Mouse (Mus musculus) embryonic facial prominence, embryonic 15.5 days (tissue): ENCODE measurements around the gene E2f4. TPM values are rescaled to one million over a fixed set of nuclear protein-coding genes. Genes with fewer than 3 reads are reported as not detected.

Experiments used
- ATAC-seq: fragments of 200-750 bp; cut with Nextera tagmentation; 2 replicates; pipeline ENCODE4 v1.8.0; 2017; ENCODE audit warnings: low read depth, moderate TSS enrichment; ENCODE audit not compliant: insufficient number of reproducible peaks, low FRiP score, low TSS enrichment
- H3K27ac ChIP-seq: fragments of 300-500 bp; sonication (generic); replicated peaks from 2 replicates; pipeline ENCODE4 v1.5.1; 2015; ENCODE audit warnings: mild to moderate bottlenecking, inconsistent platforms
- H3K27me3 ChIP-seq: fragments of 300-500 bp; sonication (generic); 2 replicates; pipeline ENCODE4 v1.6.1; 2015; ENCODE audit warnings: inconsistent platforms
- H3K36me3 ChIP-seq: fragments of 300-500 bp; sonication (generic); 2 replicates; pipeline ENCODE4 v1.6.1; 2015; ENCODE audit warnings: mild to moderate bottlenecking, inconsistent platforms
- H3K4me1 ChIP-seq: fragments of 300-500 bp; sonication (generic); 2 replicates; pipeline ENCODE4 v1.6.1; 2015; ENCODE audit warnings: inconsistent platforms
- H3K4me2 ChIP-seq: fragments of 300-500 bp; sonication (generic); replicated peaks from 2 replicates; pipeline ENCODE4 v1.6.1; 2015; ENCODE audit warnings: mild to moderate bottlenecking, inconsistent platforms
- H3K4me3 ChIP-seq: fragments of 300-500 bp; sonication (generic); replicated peaks from 2 replicates; pipeline ENCODE4 v1.5.1; 2015; ENCODE audit warnings: mild to moderate bottlenecking, inconsistent platforms
- H3K9ac ChIP-seq: fragments of 300-500 bp; sonication (generic); 2 replicates; pipeline ENCODE4 v1.6.1; 2015; ENCODE audit warnings: inconsistent platforms
- H3K9me3 ChIP-seq: fragments of 300-500 bp; sonication (generic); replicated peaks from 2 replicates; pipeline ENCODE4 v1.6.1; 2016; ENCODE audit warnings: inconsistent platforms
- WGBS: fragments of 180-500 bp; shearing (Covaris S2); methylation state at CpG from one replicate; pipeline ENCODE4 v1.1.7; 2015; 5-methylcytosine and 5-hydroxymethylcytosine counted together
- polyA plus RNA-seq: library from polyadenylated mRNA; unstranded; fragments of >200 nt; fragmentation: Nextera tagmentation; extraction: Ambion mirVana; gene quantifications from 2 replicates; pipeline ENCODE4 v1.2.1, GENCODE M21; 2015

The E2f4 gene
- polyA plus RNA-seq, 1 experiment from 2014 or later = 79.6 TPM

DNA sequence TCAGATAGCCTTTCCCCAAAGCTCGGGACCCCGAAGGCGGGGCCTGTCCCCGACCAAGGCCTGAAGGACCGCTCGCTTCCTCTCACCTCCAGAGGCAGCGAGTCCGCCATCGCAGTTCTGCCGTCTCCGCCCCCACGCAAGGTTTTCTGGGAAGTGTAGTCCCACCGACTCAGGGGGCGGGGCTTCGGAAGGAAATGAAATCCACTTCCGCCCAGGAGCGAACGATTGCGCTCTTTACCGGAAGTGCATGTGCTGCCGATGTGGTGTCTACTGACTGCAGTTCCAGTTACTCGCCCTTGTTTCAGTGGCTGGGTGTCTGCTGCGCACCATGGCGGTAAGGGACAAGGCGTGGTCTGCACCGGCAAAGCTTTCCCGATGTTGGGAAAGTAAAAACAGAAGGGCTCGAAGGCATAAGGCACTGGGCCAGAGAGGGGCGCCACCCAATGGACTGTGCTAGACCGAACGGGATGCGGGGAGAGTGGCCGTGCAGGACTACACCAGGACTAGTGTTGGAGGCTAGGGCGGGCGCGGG lies 28.7 kb downstream of the E2f4 start, which contains the start of the genes Lrrc29 and Tmem208:
Gene Lrrc29 (minus strand): TSS at position 138 of the 532 bp plus-strand sequence.
Gene Tmem208 (plus strand): TSS at position 214 of the 532 bp plus-strand sequence.
- H3K36me3 ChIP-seq = peaks cover 43% of the 10 kb centered on the region
- H3K9ac ChIP-seq = peak within 1 kb of the TSS; percentile 93
- under 1% methylated on average over 36 of the region's 36 CpGs for WGBS
- no peaks in the 10 kb centered on the region for H3K9me3 ChIP-seq
- peak within 1 kb of the TSS; percentile 80 for H3K4me2 ChIP-seq
- ATAC-seq = peak; percentile 89
- H3K4me1 ChIP-seq = peaks cover 18% of the 10 kb centered on the region
- peak within 1 kb of the TSS; percentile 94 for H3K27ac ChIP-seq
- H3K27me3 ChIP-seq = no peaks in the 10 kb centered on the region
- peak within 1 kb of the TSS; percentile 91 for H3K4me3 ChIP-seq

- H3K9ac ChIP-seq = peak overlapping the region; percentile 76
- 29% methylated on average over 6 of the region's 6 CpGs for WGBS
- peaks cover 50% of the 10 kb centered on the region for H3K36me3 ChIP-seq
- peak overlapping the region; percentile 91 for H3K4me3 ChIP-seq
- ATAC-seq = no peak
- no peaks in the 10 kb centered on the region for H3K27me3 ChIP-seq
- no peaks in the 10 kb centered on the region for H3K9me3 ChIP-seq
- peaks cover 18% of the 10 kb centered on the region for H3K4me1 ChIP-seq
- H3K27ac ChIP-seq = peak overlapping the region; percentile 94
- peak overlapping the region; percentile 80 for H3K4me2 ChIP-seq
These were observed 29.5 kb downstream of the E2f4 start for GRCm38 (mm10) chr8:105326968-105327367.

- 91% methylated on average over 12 of the region's 12 CpGs for WGBS
- H3K4me3 ChIP-seq = no peak overlapping the region
- H3K27me3 ChIP-seq = no peaks in the 10 kb centered on the region
- no peaks in the 10 kb centered on the region for H3K9me3 ChIP-seq
- peaks cover 11% of the 10 kb centered on the region for H3K4me1 ChIP-seq
- H3K27ac ChIP-seq = no peak overlapping the region
- H3K4me2 ChIP-seq = no peak overlapping the region
- peaks cover 69% of the 10 kb centered on the region for H3K36me3 ChIP-seq
- H3K9ac ChIP-seq = no peak overlapping the region
- no peak for ATAC-seq
These were observed 32.9 kb downstream of the E2f4 start for GRCm38 (mm10) chr8:105330325-105330724.

GRCm38 (mm10) chr8:105331469-105331868 lies 34.0 kb downstream of the E2f4 start:
- Histone ChIP-seq H3K4me2 (no peak overlapping the region), H3K27ac (no peak overlapping the region), H3K4me1 (peaks cover 8% of the 10 kb centered on the region), H3K36me3 (peaks cover 80% of the 10 kb centered on the region), H3K4me3 (no peak overlapping the region), H3K9ac (no peak overlapping the region), H3K9me3 (no peaks in the 10 kb centered on the region), H3K27me3 (no peaks in the 10 kb centered on the region)
- 94% methylated on average over 22 of the region's 22 CpGs for WGBS
- no peak for ATAC-seq

DNA sequence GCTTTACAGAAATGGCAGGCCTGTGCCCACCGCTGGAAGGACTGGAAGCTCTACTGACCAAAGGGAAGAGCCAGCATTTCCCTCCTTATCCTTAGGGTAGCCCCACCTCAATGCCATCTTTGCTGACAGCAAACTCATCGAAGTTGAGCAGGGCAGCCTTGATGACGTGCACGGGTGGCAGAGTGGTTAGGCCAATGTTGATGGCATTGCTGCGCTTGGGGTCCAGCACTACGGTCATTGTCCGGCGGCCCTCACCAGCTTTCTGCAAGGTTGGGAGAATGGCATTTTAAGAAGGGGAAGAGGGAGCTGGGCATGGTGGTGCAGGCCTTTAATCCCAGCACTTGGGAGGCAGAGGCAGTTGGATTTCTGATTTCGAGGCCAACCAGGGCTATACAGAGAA lies 34.5 kb downstream of the E2f4 start:
- no peaks in the 10 kb centered on the region for H3K9me3 ChIP-seq
- ATAC-seq = no peak
- no peak overlapping the region for H3K4me3 ChIP-seq
- 93% methylated on average over 9 of the region's 9 CpGs for WGBS
- no peak overlapping the region for H3K9ac ChIP-seq
- H3K4me2 ChIP-seq = no peak overlapping the region
- no peaks in the 10 kb centered on the region for H3K27me3 ChIP-seq
- H3K36me3 ChIP-seq = peaks cover 85% of the 10 kb centered on the region
- no peak overlapping the region for H3K27ac ChIP-seq
- H3K4me1 ChIP-seq = peaks cover 7% of the 10 kb centered on the region

DNA sequence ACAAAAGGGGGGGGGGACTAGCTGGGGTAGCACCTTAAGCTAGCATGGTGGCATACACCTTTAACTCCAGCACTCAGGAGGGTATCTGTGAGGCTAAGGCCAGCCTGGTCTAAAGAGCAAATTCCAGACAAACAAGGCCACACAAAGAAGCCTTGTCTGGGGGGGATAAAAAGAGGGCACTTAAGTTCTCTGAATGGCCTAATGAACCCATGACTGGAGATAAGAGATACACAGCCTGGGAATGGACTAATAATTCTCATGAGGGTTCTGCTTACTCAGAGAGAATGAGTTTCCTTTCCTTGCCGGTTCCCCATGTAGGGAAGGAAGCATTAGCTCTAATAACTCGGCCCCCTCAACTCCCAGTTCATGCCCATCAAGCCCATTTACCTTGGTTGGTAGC lies 35.1 kb downstream of the E2f4 start:
- Histone ChIP-seq H3K4me1 (peaks cover under 1% of the 10 kb centered on the region), H3K36me3 (peaks cover 87% of the 10 kb centered on the region), H3K9ac (no peak overlapping the region), H3K4me3 (no peak overlapping the region), H3K4me2 (no peak overlapping the region), H3K9me3 (no peaks in the 10 kb centered on the region), H3K27me3 (no peaks in the 10 kb centered on the region), H3K27ac (no peak overlapping the region)
- no peak for ATAC-seq
- 62% methylated on average over 2 of the region's 2 CpGs for WGBS

DNA sequence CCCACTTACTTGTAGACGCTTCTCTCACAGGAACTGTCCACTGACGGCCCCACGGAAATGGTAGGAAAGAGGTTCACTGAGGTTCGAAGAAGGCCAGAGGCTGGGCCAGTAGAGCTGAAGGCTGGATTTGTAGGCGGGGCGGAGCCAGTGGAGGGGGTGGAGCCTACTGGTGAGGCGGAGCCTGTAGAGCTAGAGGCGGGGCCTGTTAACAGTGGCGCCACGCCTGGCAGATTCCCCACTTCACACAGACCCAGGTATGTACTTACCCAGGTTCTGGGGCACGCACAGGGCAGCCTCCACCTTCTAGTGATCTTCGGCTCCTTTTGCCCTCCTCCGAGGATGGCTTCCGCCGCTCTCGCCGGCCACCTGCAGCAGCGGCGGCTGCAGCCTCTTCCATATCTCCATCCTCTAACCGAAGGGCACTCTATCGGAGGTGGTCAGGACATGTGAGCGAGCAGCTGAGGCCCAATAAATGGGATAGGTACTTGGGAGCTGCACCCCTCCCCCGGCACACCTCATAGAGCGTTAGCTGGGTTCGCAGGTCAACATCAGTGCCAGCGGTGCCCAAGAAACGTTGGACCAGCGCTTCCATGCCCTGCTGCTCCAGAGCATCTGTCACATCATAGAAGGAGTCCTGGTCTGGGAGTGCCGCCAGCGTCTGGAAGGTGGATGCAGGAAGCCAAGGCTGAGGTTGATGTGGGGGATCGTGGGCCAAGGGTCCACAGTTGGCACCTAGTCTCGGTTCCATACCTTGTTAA lies 39.1 kb downstream of the E2f4 start:
- Histone ChIP-seq H3K27ac (no peak overlapping the region), H3K4me2 (no peak overlapping the region), H3K36me3 (peaks cover 50% of the 10 kb centered on the region), H3K4me1 (peaks cover 19% of the 10 kb centered on the region), H3K4me3 (no peak overlapping the region), H3K9ac (no peak overlapping the region), H3K9me3 (no peaks in the 10 kb centered on the region), H3K27me3 (no peaks in the 10 kb centered on the region)
- WGBS = 65% methylated on average over 32 of the region's 32 CpGs
- ATAC-seq = no peak

GRCm38 (mm10) chr8:105338992-105339391 lies 41.5 kb downstream of the E2f4 start:
- Histone ChIP-seq H3K27ac (0 out of 2 replicates have a peak overlapping the region, but pooled peaks have one; percentile 28), H3K9me3 (no peaks in the 10 kb centered on the region), H3K4me2 (no peak overlapping the region), H3K9ac (no peak overlapping the region), H3K4me1 (peaks cover 23% of the 10 kb centered on the region), H3K27me3 (no peaks in the 10 kb centered on the region), H3K36me3 (peaks cover 27% of the 10 kb centered on the region), H3K4me3 (no peak overlapping the region)
- no peak for ATAC-seq
- WGBS = 20% methylated on average over 4 of the region's 4 CpGs

DNA sequence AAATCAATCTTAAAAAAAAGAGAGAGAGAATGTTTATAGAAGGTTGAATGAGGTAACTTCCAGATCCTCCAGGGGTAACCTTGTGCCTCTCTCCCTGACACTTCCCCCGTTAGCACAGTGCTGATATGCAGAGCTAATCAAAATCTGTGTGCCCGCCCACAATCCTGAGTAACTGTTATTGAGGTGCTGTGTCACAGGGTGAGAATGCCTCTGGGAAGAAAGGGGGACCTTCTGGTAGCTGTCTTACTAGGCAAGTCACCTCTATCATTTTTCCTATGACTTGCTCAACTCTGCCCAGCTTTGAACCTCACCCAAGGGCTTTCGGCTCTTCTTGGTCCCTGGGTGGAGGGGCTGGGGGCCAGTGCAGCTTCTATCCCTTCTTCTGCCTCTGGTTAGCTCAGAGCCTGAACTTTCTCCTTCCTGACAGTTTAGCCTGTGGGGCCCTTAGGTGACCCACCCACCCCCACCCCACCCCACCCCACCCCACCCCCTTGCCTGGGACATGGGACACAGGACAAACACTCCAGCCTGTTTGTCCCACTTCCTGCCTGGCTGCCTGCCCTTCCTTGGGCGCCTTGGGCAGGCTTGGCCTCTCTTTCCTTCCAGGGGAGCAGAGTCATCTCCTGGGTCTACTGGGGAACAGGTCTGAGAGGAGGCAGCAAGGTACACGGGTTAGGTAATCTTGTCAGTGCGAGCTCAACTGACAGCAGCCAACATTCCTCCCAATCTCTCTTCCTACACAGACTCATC lies 42.6 kb downstream of the E2f4 start:
- ATAC-seq = no peak
- H3K9me3 ChIP-seq = no peaks in the 10 kb centered on the region
- peaks cover 19% of the 10 kb centered on the region for H3K36me3 ChIP-seq
- no peak overlapping the region for H3K4me3 ChIP-seq
- 76% methylated on average over 6 of the region's 6 CpGs for WGBS
- H3K27ac ChIP-seq = no peak overlapping the region
- H3K4me1 ChIP-seq = peaks cover 31% of the 10 kb centered on the region
- H3K4me2 ChIP-seq = no peak overlapping the region
- H3K27me3 ChIP-seq = no peaks in the 10 kb centered on the region
- H3K9ac ChIP-seq = no peak overlapping the region

DNA sequence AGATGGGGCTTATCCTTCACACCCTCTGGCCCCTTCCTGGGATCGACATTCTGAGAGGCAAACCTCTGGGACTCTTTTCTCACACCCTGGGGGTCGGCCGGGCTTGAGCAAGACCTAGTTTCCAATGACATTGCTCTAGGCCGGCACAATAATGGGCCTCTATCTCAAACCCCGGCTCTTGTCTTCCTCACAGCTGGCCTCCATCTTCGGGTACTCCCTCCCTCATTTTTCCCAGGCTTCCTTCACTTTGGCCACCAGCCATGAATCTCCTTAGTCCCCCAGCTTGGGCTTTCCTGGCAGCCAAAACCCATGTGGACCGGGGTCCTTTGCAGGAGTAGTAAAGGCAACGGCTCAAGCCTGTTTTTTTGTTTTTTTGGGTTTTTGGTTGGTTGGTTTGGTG lies 43.9 kb downstream of the E2f4 start:
- Histone ChIP-seq H3K27ac (no peak overlapping the region), H3K9me3 (no peaks in the 10 kb centered on the region), H3K36me3 (peaks cover 8% of the 10 kb centered on the region), H3K9ac (no peak overlapping the region), H3K4me3 (no peak overlapping the region), H3K4me2 (no peak overlapping the region), H3K4me1 (peaks cover 45% of the 10 kb centered on the region), H3K27me3 (no peaks in the 10 kb centered on the region)
- no peak for ATAC-seq
- WGBS = 35% methylated on average over 8 of the region's 8 CpGs

- Histone ChIP-seq H3K4me1 (peaks cover 56% of the 10 kb centered on the region), H3K4me2 (no peak overlapping the region), H3K27ac (no peak overlapping the region), H3K9me3 (no peaks in the 10 kb centered on the region), H3K4me3 (no peak overlapping the region), H3K36me3 (no peaks in the 10 kb centered on the region), H3K9ac (no peak overlapping the region), H3K27me3 (no peaks in the 10 kb centered on the region)
- no peak for ATAC-seq
- 71% methylated on average over 4 of the region's 4 CpGs for WGBS
These were observed 45.3 kb downstream of the E2f4 start for GRCm38 (mm10) chr8:105342768-105343167.
